Mouse (Mus musculus) lung, embryonic 15.5 days (tissue): ENCODE data around the gene Ypel4. TPM values are rescaled to one million over a fixed set of nuclear protein-coding genes. Genes with fewer than 3 reads are reported as not detected.

Experiments used
- ATAC-seq: fragments of 200-750 bp; cut with Nextera tagmentation; 2 replicates; pipeline ENCODE4 v1.8.0; 2017; ENCODE audit warnings: moderate number of reproducible peaks, borderline replicate concordance; ENCODE audit not compliant: low FRiP score, low TSS enrichment; ENCODE audit errors: extremely low read depth
- H3K27ac ChIP-seq: fragments of 300-500 bp; sonication (generic); 2 replicates; pipeline ENCODE4 v1.5.1; 2015; ENCODE audit warnings: moderate library complexity, mild to moderate bottlenecking, inconsistent platforms
- H3K27me3 ChIP-seq: fragments of 300-500 bp; sonication (generic); 2 replicates; pipeline ENCODE4 v1.6.1; 2015; ENCODE audit warnings: inconsistent platforms
- H3K36me3 ChIP-seq: fragments of 300-500 bp; sonication (generic); 2 replicates; pipeline ENCODE4 v1.6.1; 2015; ENCODE audit warnings: inconsistent platforms
- H3K4me1 ChIP-seq: fragments of 300-500 bp; sonication (generic); 2 replicates; pipeline ENCODE4 v1.6.1; 2015; ENCODE audit warnings: inconsistent platforms
- H3K4me2 ChIP-seq: fragments of 300-500 bp; sonication (generic); 2 replicates; pipeline ENCODE4 v1.6.1; 2015; ENCODE audit warnings: inconsistent platforms, mild to moderate bottlenecking, moderate library complexity
- H3K4me3 ChIP-seq: fragments of 300-500 bp; sonication (generic); 2 replicates; pipeline ENCODE4 v1.5.1; 2015; ENCODE audit warnings: mild to moderate bottlenecking, inconsistent platforms
- H3K9ac ChIP-seq: fragments of 300-500 bp; sonication (generic); 2 replicates; pipeline ENCODE4 v1.6.1; 2015; ENCODE audit warnings: inconsistent platforms
- H3K9me3 ChIP-seq: fragments of 300-500 bp; sonication (generic); 2 replicates; pipeline ENCODE4 v1.6.1; 2016; ENCODE audit warnings: inconsistent platforms
- WGBS: fragments of 180-500 bp; shearing (Covaris S2); methylation state at CpG from one replicate; pipeline ENCODE4 v1.1.7; 2015; 5-methylcytosine and 5-hydroxymethylcytosine counted together
- polyA plus RNA-seq: library from polyadenylated mRNA; unstranded; fragments of >200 nt; fragmentation: Nextera tagmentation; extraction: Ambion mirVana; gene quantifications from 2 replicates; pipeline ENCODE4 v1.2.1, GENCODE M21; 2015

Gene Ypel4
- polyA plus RNA-seq, 1 experiment from 2014 or later = 6.3 TPM

DNA sequence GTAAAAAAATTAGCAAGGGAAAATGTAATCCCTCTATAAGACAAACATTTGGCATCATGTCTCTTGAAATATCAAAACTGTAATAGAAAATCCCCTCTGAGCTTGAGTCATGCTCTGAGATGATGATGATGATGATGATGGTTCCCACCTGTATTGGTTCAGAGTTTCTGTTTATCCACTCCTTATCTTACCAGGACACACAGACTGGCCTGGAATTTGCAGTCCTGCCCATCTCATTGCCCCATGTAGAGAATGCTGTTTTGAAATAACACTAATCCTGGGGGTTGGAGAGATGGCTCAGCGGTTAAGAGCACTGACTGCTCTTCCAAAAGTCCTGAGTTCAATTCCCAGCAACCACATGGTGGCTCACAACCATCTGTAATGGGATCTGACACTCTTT is 1.5 kb upstream of the Ypel4 start:
- peaks cover 33% of the 10 kb centered on the region for H3K4me1 ChIP-seq
- no peak for ATAC-seq
- WGBS = 56% methylated on average over 1 of the region's 1 CpGs
- H3K27me3 ChIP-seq = peaks cover 16% of the 10 kb centered on the region; the same call in 1 of the 2 replicates
- H3K9ac ChIP-seq = no peak overlapping the region
- no peaks in the 10 kb centered on the region for H3K36me3 ChIP-seq
- H3K9me3 ChIP-seq = no peaks in the 10 kb centered on the region
- H3K4me2 ChIP-seq = no peak overlapping the region
- no peak overlapping the region for H3K27ac ChIP-seq
- no peak overlapping the region for H3K4me3 ChIP-seq

DNA sequence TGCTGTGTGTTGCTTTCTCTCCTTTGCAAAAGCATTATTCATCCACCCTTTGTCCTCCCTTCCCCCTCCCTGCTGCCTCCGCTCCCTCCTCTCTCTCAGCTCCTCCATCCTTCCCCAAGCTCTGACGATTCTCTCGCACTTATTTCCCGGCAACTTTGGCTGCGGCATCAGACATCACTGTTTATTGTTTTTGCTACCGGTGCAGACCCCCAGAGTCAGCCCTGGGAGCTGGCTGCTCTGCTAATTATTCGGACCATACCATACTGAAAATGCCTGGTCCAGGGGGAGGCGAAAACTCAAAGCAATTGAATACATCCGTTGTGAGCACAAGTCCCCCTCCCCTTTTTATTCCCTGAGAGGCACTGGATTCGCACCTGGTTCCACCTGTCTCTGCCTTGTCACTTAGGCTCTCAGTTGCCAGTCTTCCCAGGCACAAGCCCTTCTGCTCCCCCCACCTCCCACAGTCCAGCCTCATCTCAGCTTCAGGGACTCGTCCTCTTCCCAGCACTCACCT is 550 bp downstream of the Ypel4 start:
- peak overlapping the region; percentile 32 for H3K9ac ChIP-seq
- H3K27ac ChIP-seq = no peak overlapping the region
- H3K4me1 ChIP-seq = peaks cover 53% of the 10 kb centered on the region
- ATAC-seq = no peak
- peak overlapping the region; percentile 37 for H3K4me3 ChIP-seq
- H3K9me3 ChIP-seq = no peaks in the 10 kb centered on the region
- no peaks in the 10 kb centered on the region for H3K36me3 ChIP-seq
- peaks cover 16% of the 10 kb centered on the region; the same call in 1 of the 2 replicates for H3K27me3 ChIP-seq
- under 1% methylated on average over 11 of the region's 11 CpGs for WGBS
- H3K4me2 ChIP-seq = peak overlapping the region; percentile 46

DNA sequence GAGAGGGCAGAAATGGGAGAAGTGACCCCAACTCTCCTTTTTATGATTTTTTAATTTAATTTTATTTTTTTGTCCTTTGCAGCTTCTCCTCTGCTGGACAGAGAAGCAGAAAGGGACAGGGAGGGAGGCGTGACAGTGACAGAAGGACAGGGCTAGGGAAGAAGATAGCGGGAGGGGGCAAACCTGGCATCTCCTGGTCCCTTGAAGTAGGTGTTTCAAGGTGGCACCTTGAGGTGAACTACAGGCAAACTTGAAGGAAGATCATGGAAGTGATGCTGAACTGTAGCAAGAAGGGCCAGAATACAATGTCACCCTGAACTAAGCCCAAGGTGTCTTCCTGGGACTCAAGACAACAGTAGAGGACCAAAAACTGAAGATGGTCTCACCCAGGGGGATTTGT is 1.1 kb downstream of the Ypel4 start:
- Histone ChIP-seq H3K27me3 (peaks cover 16% of the 10 kb centered on the region; the same call in 1 of the 2 replicates), H3K4me1 (peaks cover 58% of the 10 kb centered on the region), H3K36me3 (peaks cover 1% of the 10 kb centered on the region; the same call in 1 of the 2 replicates), H3K9me3 (no peaks in the 10 kb centered on the region), H3K4me2 (peak overlapping the region; percentile 46), H3K27ac (no peak overlapping the region), H3K4me3 (peak overlapping the region; percentile 37), H3K9ac (peak overlapping the region; percentile 32; the same call in 1 of the 2 replicates)
- 0% methylated on average over 2 of the region's 2 CpGs for WGBS
- ATAC-seq = no peak

DNA sequence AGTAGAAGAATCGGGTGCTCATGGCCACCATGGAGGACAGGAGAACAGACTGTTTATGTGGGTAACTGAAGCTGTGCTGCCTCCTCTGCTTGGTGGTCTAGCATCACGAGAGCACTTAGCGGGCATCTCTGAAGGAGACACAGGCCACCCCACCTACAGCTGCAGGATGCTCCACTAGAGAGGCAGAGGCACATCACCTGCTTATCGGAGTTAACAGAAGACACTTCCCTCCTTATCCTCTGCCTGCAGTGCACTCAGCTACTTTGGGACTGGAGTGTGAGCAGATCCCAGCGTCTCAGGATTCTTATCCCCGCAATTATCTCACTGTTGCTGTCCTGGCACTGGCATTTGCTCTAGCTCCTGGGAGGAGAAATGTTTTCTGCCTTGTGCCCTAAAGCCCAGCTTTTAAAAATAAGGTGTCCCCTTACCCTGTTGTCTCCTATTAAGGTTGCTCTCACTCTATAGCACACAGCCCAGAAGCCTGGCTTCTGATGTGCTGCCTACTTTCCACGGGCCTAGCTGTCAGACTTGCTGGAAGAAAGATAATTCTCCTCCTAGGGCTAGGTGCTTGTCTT is 1.6 kb downstream of the Ypel4 start:
- Histone ChIP-seq H3K4me1 (peaks cover 63% of the 10 kb centered on the region), H3K4me2 (peak overlapping the region; percentile 46; the same call in 1 of the 2 replicates), H3K27ac (no peak overlapping the region), H3K9ac (no peak overlapping the region), H3K4me3 (no peak overlapping the region; the same call in 1 of the 2 replicates), H3K36me3 (peaks cover 6% of the 10 kb centered on the region; the same call in 1 of the 2 replicates), H3K27me3 (peaks cover 16% of the 10 kb centered on the region; the same call in 1 of the 2 replicates), H3K9me3 (no peaks in the 10 kb centered on the region)
- WGBS = 18% methylated on average over 7 of the region's 7 CpGs
- ATAC-seq = no peak

DNA sequence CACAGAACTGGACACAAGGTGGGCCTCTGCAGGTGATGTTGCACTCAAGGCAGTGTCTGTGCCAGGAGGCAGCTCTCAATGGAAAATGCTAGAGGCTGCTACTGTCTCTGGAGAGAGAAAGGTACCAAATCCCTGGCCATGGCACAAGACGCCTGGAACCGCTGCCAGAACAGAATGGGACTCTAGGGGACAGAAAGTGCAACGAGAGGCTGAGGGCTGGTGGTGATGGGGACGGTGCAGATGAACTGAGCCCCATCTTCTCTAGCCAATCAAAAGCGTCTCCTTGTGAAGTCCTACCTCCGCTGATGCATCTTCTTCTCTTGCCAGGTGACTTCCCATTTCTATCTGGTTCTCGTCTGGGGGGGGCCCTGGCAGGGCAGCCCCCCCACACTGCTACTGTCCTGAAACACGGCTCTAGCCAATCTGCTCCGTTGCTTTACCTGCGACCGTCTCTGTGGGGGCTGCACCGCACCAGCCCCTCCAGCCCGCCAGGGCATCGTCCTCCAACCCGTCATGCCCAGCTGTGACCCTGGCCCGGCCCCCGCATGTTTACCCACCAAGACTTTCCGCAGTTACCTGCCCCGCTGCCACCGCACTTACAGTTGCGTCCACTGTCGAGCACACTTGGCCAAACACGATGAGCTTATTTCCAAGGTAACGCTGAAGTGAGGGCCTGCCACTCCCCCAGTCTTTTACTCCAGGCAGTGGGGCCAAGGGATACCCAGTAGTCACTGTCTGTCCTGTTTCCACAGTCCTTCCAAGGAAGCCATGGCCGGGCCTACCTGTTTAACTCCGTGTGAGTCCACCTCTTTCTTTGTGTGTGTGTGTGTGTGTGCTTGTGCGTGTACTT is 2.7 kb downstream of the Ypel4 start:
- Histone ChIP-seq H3K4me3 (peak overlapping the region; percentile 7), H3K4me2 (peak overlapping the region; percentile 40), H3K9ac (no peak overlapping the region), H3K36me3 (peaks cover 6% of the 10 kb centered on the region), H3K27ac (0 out of 2 replicates have a peak overlapping the region, but pooled peaks have one; percentile 71), H3K4me1 (peaks cover 74% of the 10 kb centered on the region), H3K9me3 (no peaks in the 10 kb centered on the region), H3K27me3 (peaks cover 16% of the 10 kb centered on the region; the same call in 1 of the 2 replicates)
- no peak for ATAC-seq
- 4% methylated on average over 27 of the region's 27 CpGs for WGBS

DNA sequence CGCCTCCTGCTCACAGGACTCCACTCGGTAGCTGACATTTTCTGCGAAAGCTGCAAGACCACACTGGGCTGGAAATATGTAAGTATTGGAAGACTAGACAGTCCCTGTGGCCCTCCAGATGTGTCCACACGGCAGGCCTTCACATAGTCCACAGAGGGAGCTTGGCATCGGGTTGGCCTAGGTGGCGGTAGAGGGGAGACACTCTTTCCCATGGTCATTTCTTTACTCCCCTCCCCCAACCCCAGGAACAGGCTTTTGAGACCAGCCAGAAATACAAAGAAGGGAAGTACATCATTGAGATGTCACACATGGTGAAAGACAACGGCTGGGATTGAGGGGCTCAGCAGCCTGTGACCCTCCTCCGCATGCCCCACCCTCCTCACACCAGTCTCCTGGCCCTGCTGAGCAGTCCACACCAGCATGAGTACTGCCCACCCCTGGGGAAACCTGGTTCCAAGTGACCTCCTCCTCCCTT is 3.6 kb downstream of the Ypel4 start:
- H3K4me1 ChIP-seq = peaks cover 83% of the 10 kb centered on the region
- peaks cover 6% of the 10 kb centered on the region for H3K36me3 ChIP-seq
- H3K4me2 ChIP-seq = peak overlapping the region; percentile 40
- peak overlapping the region; percentile 71 for H3K27ac ChIP-seq
- H3K27me3 ChIP-seq = peaks cover 16% of the 10 kb centered on the region; the same call in 1 of the 2 replicates
- no peaks in the 10 kb centered on the region for H3K9me3 ChIP-seq
- 3% methylated on average over 8 of the region's 8 CpGs for WGBS
- peak; percentile 28 for ATAC-seq
- H3K4me3 ChIP-seq = no peak overlapping the region; the same call in 1 of the 2 replicates
- H3K9ac ChIP-seq = no peak overlapping the region

DNA sequence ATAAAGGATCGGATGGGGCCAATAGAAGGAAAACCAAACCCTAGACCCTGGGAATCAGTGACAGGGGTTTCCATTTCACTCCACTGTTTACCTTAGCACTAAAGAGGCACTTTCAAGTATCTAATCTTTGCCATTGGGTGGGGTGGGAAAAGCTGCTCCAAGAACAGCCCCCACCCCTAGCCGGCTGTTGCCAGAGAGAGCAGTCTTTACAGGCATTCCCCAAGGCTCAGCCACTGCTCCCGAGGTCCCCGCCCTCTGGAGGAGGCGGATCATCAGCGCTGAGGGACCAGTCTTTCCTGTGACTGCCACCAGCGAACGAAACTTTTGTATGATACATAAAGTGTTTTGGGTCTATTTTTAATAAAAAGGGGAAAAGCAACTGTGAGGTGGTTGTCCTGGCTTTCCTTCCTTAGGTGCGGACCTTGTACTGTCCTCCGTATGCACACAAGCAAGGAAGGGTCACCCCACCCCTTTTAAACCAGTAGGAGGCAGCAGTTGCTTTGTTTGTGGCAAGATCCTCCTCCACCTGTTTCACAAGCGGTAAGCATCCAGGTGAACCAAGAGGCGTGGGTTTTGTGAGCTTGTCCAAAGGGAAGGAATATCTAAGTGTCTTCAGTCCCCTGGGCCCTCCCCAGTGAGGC is 4.5 kb downstream of the Ypel4 start:
- Histone ChIP-seq H3K4me2 (peak overlapping the region; percentile 40), H3K4me1 (peaks cover 83% of the 10 kb centered on the region), H3K27ac (peak overlapping the region; percentile 71), H3K27me3 (peaks cover 13% of the 10 kb centered on the region; the same call in 1 of the 2 replicates), H3K4me3 (peak overlapping the region; percentile 6), H3K9ac (peak overlapping the region; percentile 18; the same call in 1 of the 2 replicates), H3K36me3 (peaks cover 6% of the 10 kb centered on the region), H3K9me3 (no peaks in the 10 kb centered on the region)
- under 1% methylated on average over 12 of the region's 12 CpGs for WGBS
- no peak for ATAC-seq

DNA sequence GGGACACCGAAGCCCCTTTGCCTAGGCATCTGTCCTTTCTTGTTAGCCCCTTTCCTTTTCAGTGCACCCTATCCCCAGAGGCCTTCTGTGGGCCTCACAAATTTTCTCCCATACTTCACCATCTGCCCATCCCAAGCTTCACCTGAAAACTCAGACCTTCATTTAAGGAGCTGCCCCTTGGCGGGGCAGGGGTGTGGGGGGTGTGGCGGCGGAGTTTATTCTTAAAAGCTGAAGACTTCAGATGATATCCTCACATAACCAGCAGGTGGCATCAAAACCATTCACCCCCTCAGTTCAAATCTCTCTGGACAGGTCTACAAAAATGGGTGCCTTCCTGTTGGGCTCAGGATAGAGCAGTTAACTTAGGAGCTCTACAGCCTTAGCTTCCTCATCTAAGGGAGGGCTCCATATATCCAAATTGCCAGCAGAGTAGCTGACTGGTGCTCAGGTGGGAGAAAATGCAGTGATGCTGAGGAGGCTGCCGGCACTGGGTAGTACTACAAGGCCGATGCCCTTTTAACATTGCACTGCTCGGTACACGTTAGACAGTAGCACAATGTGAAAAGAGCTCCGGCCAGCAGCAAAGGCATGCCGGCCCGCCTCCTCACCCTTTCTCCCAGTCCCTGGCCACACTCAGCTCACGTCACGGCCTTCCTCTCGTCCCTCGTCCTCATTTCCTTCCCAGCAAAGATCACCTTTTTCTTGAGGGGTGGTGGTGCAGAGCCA is 6.9 kb downstream of the Ypel4 start:
- peaks cover 73% of the 10 kb centered on the region for H3K4me1 ChIP-seq
- H3K9ac ChIP-seq = 0 out of 2 replicates have a peak overlapping the region, but pooled peaks have one; percentile 6
- H3K4me3 ChIP-seq = peak overlapping the region; percentile 95
- no peak for ATAC-seq
- H3K27ac ChIP-seq = peak overlapping the region; percentile 100
- peaks cover 6% of the 10 kb centered on the region for H3K36me3 ChIP-seq
- H3K27me3 ChIP-seq = no peaks in the 10 kb centered on the region
- 49% methylated on average over 15 of the region's 15 CpGs for WGBS
- peak overlapping the region; percentile 79 for H3K4me2 ChIP-seq
- no peaks in the 10 kb centered on the region for H3K9me3 ChIP-seq

DNA sequence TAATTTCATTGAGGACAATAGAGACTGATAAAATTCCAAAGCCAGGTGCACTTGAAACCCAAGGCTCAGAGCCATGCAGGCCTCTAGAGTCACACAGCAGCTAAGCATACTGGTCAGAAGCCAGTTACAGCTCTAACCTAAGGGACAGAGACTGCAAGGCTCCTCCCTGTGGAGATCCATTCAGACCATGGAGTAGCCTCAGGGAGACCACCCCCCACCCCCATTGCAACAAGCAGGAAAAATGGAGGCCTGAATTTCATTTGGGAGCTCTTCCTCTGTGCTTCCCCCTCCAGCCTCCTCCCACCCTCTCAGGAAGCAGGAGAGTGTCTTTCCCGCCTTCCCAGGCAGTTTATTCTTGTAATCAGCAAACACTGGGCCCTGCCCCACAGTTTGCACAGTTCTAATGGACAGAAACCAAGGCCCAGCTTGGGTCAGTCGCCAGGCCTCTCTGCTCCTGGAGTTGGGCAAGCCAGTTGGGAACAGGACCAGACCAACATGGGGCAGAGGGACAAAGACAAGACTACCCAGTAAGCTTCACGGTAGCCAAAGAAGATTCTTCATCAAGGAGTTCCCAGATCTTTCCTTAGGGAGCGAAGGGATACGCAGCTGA is 8.1 kb downstream of the Ypel4 start:
- Histone ChIP-seq H3K9ac (peak overlapping the region; percentile 100), H3K27me3 (no peaks in the 10 kb centered on the region), H3K27ac (peak overlapping the region; percentile 100), H3K4me1 (peaks cover 62% of the 10 kb centered on the region), H3K4me3 (peak overlapping the region; percentile 95), H3K4me2 (peak overlapping the region; percentile 79), H3K9me3 (no peaks in the 10 kb centered on the region), H3K36me3 (peaks cover 6% of the 10 kb centered on the region)
- 3% methylated on average over 5 of the region's 5 CpGs for WGBS
- no peak for ATAC-seq

DNA sequence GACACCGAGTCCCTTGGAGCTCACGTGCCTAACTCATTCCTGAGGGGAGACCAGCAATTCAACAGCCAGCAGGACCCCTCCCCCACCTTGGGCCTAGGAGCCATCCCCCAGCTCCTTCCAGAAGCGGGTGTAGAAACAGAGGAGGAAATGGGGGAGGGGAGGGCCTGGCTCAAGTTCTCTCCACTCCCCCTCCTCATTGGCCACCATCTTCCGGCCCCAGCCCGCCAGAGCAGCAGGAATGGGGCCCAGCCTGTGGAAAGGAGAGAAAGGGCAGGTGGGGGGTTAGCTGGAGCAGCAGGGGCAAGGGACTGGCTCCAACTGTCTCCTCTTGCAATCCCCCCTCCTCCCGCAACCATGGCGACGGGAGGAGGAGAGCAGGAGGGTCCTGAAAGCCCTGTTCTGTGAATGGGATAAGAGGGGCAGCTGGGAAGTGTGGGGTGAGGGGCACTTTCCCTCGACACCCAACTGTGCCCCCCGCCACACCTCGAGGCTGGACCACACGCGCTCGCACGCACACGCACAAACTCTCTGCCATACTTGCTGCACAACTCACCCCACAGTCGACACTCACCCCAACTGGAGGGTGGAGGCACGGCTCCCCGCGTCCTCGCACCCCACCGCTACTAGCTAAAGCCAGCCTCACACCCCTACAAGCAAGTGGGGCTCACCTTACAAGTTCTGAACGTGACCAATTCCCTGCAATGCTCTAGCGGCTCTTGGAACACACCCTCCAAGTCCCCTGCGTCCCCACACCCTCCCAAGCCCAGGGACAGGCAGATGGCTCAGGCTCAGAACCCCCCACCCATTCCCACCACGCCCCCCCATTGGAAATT is 8.8 kb downstream of the Ypel4 start:
- Histone ChIP-seq H3K4me2 (peak overlapping the region; percentile 79), H3K4me3 (peak overlapping the region; percentile 95), H3K9me3 (no peaks in the 10 kb centered on the region), H3K9ac (peak overlapping the region; percentile 100), H3K36me3 (peaks cover 6% of the 10 kb centered on the region), H3K27ac (peak overlapping the region; percentile 100), H3K4me1 (peaks cover 55% of the 10 kb centered on the region), H3K27me3 (no peaks in the 10 kb centered on the region)
- peak; percentile 58 for ATAC-seq
- 1% methylated on average over 26 of the region's 26 CpGs for WGBS
